Mouse (Mus musculus): ENCODE data around the gene Ubqln1.

DNA sequence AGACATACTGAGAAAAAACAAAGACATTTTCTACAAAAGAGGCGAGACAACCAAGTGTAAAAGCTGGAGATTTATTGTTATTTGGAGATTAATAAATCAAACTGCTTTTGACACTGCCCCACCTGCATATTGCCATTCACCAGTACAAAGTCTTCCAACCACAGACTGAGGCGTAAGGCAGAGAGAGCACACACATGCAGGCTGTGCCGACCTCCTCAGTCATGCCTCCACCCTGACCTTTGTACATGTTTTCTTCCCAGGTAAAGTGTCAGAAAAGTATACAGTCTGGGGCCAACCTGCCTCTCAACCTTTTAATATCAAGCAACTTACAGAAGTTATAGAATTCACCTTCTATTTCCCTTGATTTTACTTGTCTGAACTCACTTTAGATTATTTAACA, 39.3 kb downstream of the Ubqln1 start:
- TF ChIP-seq MAX (IDR thresholded peaks at IDR 0.05; ENCODE audit: low read length) (no peak), MAFK (IDR thresholded peaks at IDR 0.05; ENCODE audit: borderline replicate concordance, low read depth, low read length) (no peak), CTCF (IDR thresholded peaks at IDR 0.05 in 2 of 3, conservative IDR thresholded peaks at IDR 0.05 in 1 of 3; ENCODE audit: control insufficient read depth in 1 of 3, insufficient read depth in 1 of 3, low read depth in 2 of 3, low read length in 3 of 3, poor library complexity in 1 of 3, severe bottlenecking in 1 of 3) (no peak), MAZ (IDR thresholded peaks at IDR 0.05; ENCODE audit: low read depth, low read length) (no peak)
